Mouse (Mus musculus): ENCODE data around the gene Cebpb.

GRCm38 (mm10) chr2:167665972-167666713 is 22.6 kb upstream of the Cebpb start:
- no peak for TF ChIP-seq POLR2A (IDR thresholded peaks at IDR 0.05; ENCODE audit: borderline replicate concordance, extremely low read depth, insufficient read depth, insufficient read length, poor library complexity, severe bottlenecking)
- TF ChIP-seq CTCF (IDR thresholded peaks at IDR 0.05; ENCODE audit: borderline replicate concordance, extremely low read depth, insufficient read depth, insufficient read length) = no peak

Measured in brain, embryonic 14.5 days (tissue).